Mouse (Mus musculus): ENCODE measurements at regions not wholly inside any gene's neighbourhood (a gene's known extent, or its start where the extent isn't known, plus 50 kb on each side); places are given as distances from the start of the nearest gene placed in this dataset. TPM values are rescaled to one million over a fixed set of nuclear protein-coding genes. Genes with fewer than 3 reads are reported as not detected.
A peak's percentile ranks its signal among the peaks of the same experiment; 100 is the strongest.

GRCm38 (mm10) chr3:118500234-118500633, 61.7 kb upstream of the Dpyd start:
- Histone ChIP-seq H3K9ac (ENCODE audit: low read length) (no peak overlapping the region), H3K9me3 (ENCODE audit: control insufficient read depth, low read length) (no peaks in the 10 kb centered on the region), H3K4me3 (ENCODE audit: low read depth, low read length) (no peak overlapping the region), H3K36me3 (ENCODE audit: control insufficient read depth, insufficient read depth, low read length) (no peaks in the 10 kb centered on the region), H3K4me2 (replicated peaks; ENCODE audit: low read depth) (no peak overlapping the region), H3K27me3 (ENCODE audit: control insufficient read depth, insufficient read depth, low read length) (no peaks in the 10 kb centered on the region), H3K4me1 (replicated peaks; ENCODE audit: control insufficient read depth, insufficient read depth) (no peaks in the 10 kb centered on the region), H3K27ac (replicated peaks) (no peak overlapping the region)
- TF ChIP-seq EP300 (optimal IDR thresholded peaks at IDR 0.05): no peak
- TF ChIP-seq CTCF (IDR thresholded peaks at IDR 0.05; ENCODE audit: low read depth): no peak
- DNase-seq (ENCODE audit: low spot score) (no peak), ATAC-seq (ENCODE audit: low FRiP score, low TSS enrichment) (no peak)
- WGBS: 41% methylated on average over 4 of the region's 4 CpGs

- DNase-seq (ENCODE audit: low spot score): no peak
Measured at GRCm38 (mm10) chr3:118507582-118508237, 54.2 kb upstream of the Dpyd start.

GRCm38 (mm10) chr3:118510837-118511236, 51.1 kb upstream of the Dpyd start:
- Histone ChIP-seq H3K4me1 (replicated peaks; ENCODE audit: control insufficient read depth, insufficient read depth) (no peaks in the 10 kb centered on the region), H3K27ac (replicated peaks) (no peak overlapping the region), H3K4me2 (replicated peaks; ENCODE audit: low read depth) (no peak overlapping the region), H3K9me3 (ENCODE audit: control insufficient read depth, low read length) (no peaks in the 10 kb centered on the region), H3K4me3 (ENCODE audit: low read depth, low read length) (no peak overlapping the region), H3K27me3 (ENCODE audit: control insufficient read depth, insufficient read depth, low read length) (no peaks in the 10 kb centered on the region), H3K36me3 (ENCODE audit: control insufficient read depth, insufficient read depth, low read length) (no peaks in the 10 kb centered on the region), H3K9ac (ENCODE audit: low read length) (no peak overlapping the region)
- DNase-seq (ENCODE audit: low spot score): no peak
- WGBS: 81% methylated on average over 4 of the region's 4 CpGs
- no peak for TF ChIP-seq EP300 (optimal IDR thresholded peaks at IDR 0.05)
- TF ChIP-seq CTCF (IDR thresholded peaks at IDR 0.05; ENCODE audit: low read depth): no peak
- ATAC-seq (ENCODE audit: low FRiP score, low TSS enrichment): no peak

More at GRCm38 (mm10) chr3:118507582-118508237, 54.2 kb upstream of the Dpyd start:
- no peak overlapping the region for H3K27ac ChIP-seq (replicated peaks)
- H3K4me3 ChIP-seq (ENCODE audit: low read depth, low read length): no peak overlapping the region
- no peak for ATAC-seq (ENCODE audit: low FRiP score, low TSS enrichment)
- H3K9ac ChIP-seq (ENCODE audit: low read length): no peak overlapping the region
- no peaks in the 10 kb centered on the region for H3K36me3 ChIP-seq (ENCODE audit: control insufficient read depth, insufficient read depth, low read length)
- 78% methylated on average over 7 of the region's 7 CpGs for WGBS
- H3K27me3 ChIP-seq (ENCODE audit: control insufficient read depth, insufficient read depth, low read length): no peaks in the 10 kb centered on the region
- no peak overlapping the region for H3K4me2 ChIP-seq (replicated peaks; ENCODE audit: low read depth)
- no peaks in the 10 kb centered on the region for H3K9me3 ChIP-seq (ENCODE audit: control insufficient read depth, low read length)
- TF ChIP-seq CTCF (IDR thresholded peaks at IDR 0.05; ENCODE audit: low read depth): no peak
- TF ChIP-seq EP300 (optimal IDR thresholded peaks at IDR 0.05): no peak
- no peaks in the 10 kb centered on the region for H3K4me1 ChIP-seq (replicated peaks; ENCODE audit: control insufficient read depth, insufficient read depth)

DNA sequence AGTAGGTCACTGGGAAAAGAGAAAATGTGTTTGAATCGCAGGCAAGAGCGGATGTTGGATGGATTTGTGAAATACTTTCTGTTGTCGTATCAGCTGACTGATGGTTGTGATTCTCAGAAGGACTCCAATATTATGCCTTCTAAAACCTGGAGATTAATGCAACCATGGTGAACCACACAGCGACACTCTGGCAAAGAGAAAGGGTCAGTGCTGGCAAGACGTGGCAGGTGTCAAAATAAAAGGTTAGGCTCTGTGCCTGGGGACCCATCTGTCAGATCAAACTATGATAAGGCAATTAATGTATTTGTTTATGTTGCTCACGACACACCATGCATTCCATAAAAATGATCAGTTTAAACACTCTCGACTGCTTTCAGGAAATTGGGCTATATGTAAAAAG, 50.0 kb upstream of the Dpyd start:
- Histone ChIP-seq H3K4me2 (replicated peaks; ENCODE audit: low read depth) (no peak overlapping the region), H3K9ac (ENCODE audit: low read length) (no peak overlapping the region), H3K36me3 (ENCODE audit: control insufficient read depth, insufficient read depth, low read length) (no peaks in the 10 kb centered on the region), H3K4me3 (ENCODE audit: low read depth, low read length) (no peak overlapping the region), H3K27me3 (ENCODE audit: control insufficient read depth, insufficient read depth, low read length) (no peaks in the 10 kb centered on the region), H3K4me1 (replicated peaks; ENCODE audit: control insufficient read depth, insufficient read depth) (no peaks in the 10 kb centered on the region), H3K27ac (replicated peaks) (no peak overlapping the region), H3K9me3 (ENCODE audit: control insufficient read depth, low read length) (no peaks in the 10 kb centered on the region)
- no peak for ATAC-seq (ENCODE audit: low FRiP score, low TSS enrichment)
- no peak for DNase-seq (ENCODE audit: low spot score)
- 31% methylated on average over 7 of the region's 7 CpGs for WGBS
- no peak for TF ChIP-seq EP300 (optimal IDR thresholded peaks at IDR 0.05)
- no peak for TF ChIP-seq CTCF (IDR thresholded peaks at IDR 0.05; ENCODE audit: low read depth)

MicroRNAs in the stretch of these regions (microRNA counts, 519-probe panel; counts per million panel counts)
- 4,366 counts per million, percentile 40 among the panel's probes with 10 or more counts for microRNA mmu-miR-137

Small RNAs in the stretch of these regions (microRNA-seq; reads per million reads assigned to microRNA genes)
- gene Gm24155: not detected
- 1,573 reads per million, percentile 77 among the genes with 10 or more reads in this experiment for gene Mir137

Data from stomach, postnatal 0 days (tissue).